Mouse (Mus musculus) heart, postnatal 0 days (tissue): ENCODE measurements around the gene Nod2.

Source experiments
- CTCF ChIP-seq: IDR thresholded peaks from 2 replicates; pipeline ENCODE4 v1.5.1; 2016; ENCODE audit warnings: antibody characterized with exemption, control low read depth, low read depth
- EP300 ChIP-seq: IDR thresholded peaks from 2 replicates; pipeline ENCODE4 v1.6.1; 2016; ENCODE audit warnings: antibody characterized with exemption, low read depth

- TF ChIP-seq CTCF (no peak), EP300 (no peak)
Measured at GRCm38 (mm10) chr8:88642734-88643564, 4.2 kb upstream of the Nod2 start.
